9 mouse cellular contexts compared by ENCODE assay signal in the genomic region with DNA sequence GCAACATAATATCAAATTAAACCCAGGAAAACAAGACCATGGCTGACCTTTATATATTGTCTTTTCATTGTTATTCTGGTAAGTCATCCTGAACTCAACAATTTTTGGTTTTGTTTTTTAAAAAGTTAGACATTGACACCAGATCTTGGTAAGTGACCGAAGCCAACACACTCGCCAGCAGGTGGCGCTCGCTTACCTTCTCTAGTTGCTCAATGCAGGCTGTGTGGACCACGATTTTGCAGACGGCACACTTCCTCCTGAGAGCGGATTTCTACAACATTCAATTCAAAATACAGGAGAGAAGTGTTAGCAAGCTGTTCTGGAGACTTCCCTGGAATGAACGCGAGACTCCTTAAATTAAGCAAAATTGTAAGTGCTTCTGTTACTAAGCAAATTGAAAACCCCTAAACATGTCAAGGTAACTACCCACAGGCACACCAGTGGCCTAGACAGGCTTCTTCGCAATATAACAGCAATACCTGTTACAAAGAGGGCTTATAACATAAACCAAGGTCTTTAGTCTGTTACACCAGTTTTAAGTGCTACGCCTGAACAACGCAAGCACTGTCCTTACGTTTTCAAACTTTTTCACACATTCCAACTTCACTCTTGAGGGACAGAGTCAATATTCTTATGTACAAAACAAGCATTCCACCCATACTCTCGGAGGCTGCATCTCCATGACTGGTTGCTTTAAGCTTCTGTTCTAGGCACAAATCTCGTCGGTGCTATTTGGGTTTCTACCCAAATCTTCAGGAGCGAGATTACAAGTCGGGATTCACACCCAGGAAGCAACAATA.
DNase-seq lines count a peak whose midpoint lies in the region; ATAC-seq lines count a peak whose summit lies in the region.
"Had no signal": no experiment of that assay in that cellular context is flagged by ENCODE, and none has a peak within 500 bp of the region (broad histone marks: within the 10 kb centered on the region; RNA-seq: fewer than 3 reads in every experiment).

No protein-coding gene starts in this region.

- H3K4me2 ChIP-seq in forebrain, embryonic 16.5 days (ENCODE audit: low read length), result no peak overlapping the region
- peak overlapping the region; percentile 57 for H3K4me2 ChIP-seq in lung, embryonic 16.5 days (ENCODE audit: low read depth, low read length)

- H3K4me1 ChIP-seq in forebrain, embryonic 16.5 days (replicated peaks; ENCODE audit: control insufficient read depth, insufficient read depth, low read length), result 0 out of 2 replicates have a peak, but pooled peaks cover 3% of the 10 kb centered on the region
- H3K4me1 ChIP-seq in lung, embryonic 16.5 days (replicated peaks; ENCODE audit: control insufficient read depth, insufficient read depth, low read length), result peaks cover 7% of the 10 kb centered on the region

- H3K4me3 ChIP-seq in forebrain, embryonic 16.5 days (replicated peaks; ENCODE audit: low read length), result no peak overlapping the region
- H3K4me3 ChIP-seq in lung, embryonic 16.5 days (ENCODE audit: low read length), result peak overlapping the region; percentile 38; the same call in 1 of the 2 replicates

- peak; percentile 76 for ATAC-seq in cerebellum, adult (ENCODE audit: insufficient number of reproducible peaks, low FRiP score, low TSS enrichment)
- peak; percentile 88 for ATAC-seq in forebrain, embryonic 16.5 days
- ATAC-seq in lung, embryonic 16.5 days (ENCODE audit: low read depth), result peak; percentile 89

- peak; percentile 88 for DNase-seq in ES-CJ7 (ENCODE audit: low read depth, low spot score)
- DNase-seq in heart, postnatal 36 days, result peak; percentile 80 to 86
- DNase-seq in layer of hippocampus, adult 18-20 months (ENCODE audit: low spot score in 2 of 2), result peak; percentile 73 to 92
- peak; percentile 77 for DNase-seq in ovary, postnatal 36 days (ENCODE audit: low spot score)
- peak; percentile 59 for DNase-seq in thymus, postnatal 14 days

- no peaks in the 10 kb centered on the region for H3K36me3 ChIP-seq in forebrain, embryonic 16.5 days (ENCODE audit: control insufficient read depth, insufficient read depth)
- H3K36me3 ChIP-seq in lung, embryonic 16.5 days (ENCODE audit: control insufficient read depth, insufficient read depth, low read length), result no peaks in the 10 kb centered on the region

- no peaks in the 10 kb centered on the region for H3K9me3 ChIP-seq in forebrain, embryonic 16.5 days (ENCODE audit: control insufficient read depth, low read length)
- H3K9me3 ChIP-seq in lung, embryonic 16.5 days (ENCODE audit: control insufficient read depth, low read length), result no peaks in the 10 kb centered on the region

- no peak overlapping the region for H3K9ac ChIP-seq in forebrain, embryonic 16.5 days (replicated peaks; ENCODE audit: low read depth, low read length)
- H3K9ac ChIP-seq in lung, embryonic 16.5 days (ENCODE audit: low read length), result no peak overlapping the region

- no peak overlapping the region for H3K27ac ChIP-seq in forebrain, embryonic 16.5 days (ENCODE audit: low read length)
- peak overlapping the region; percentile 86 for H3K27ac ChIP-seq in lung, embryonic 16.5 days (ENCODE audit: low read length)
- H3K27ac ChIP-seq: macrophage had no signal

- 50% methylated on average over 18 of the region's 18 CpGs for WGBS in forebrain, embryonic 16.5 days
- 32% methylated on average over 18 of the region's 18 CpGs for WGBS in lung, embryonic 16.5 days

- H3K27me3 ChIP-seq in forebrain, embryonic 16.5 days (replicated peaks; ENCODE audit: control insufficient read depth, insufficient read depth, low read length), result no peaks in the 10 kb centered on the region
- H3K27me3 ChIP-seq in lung, embryonic 16.5 days (ENCODE audit: control insufficient read depth, insufficient read depth, low read depth, low read length), result no peaks in the 10 kb centered on the region

- intact Hi-C loops in heart, postnatal 36 days (cut with DNase I), result loop anchor here (1.0 to 5.0 kb wide), 4 partner anchors 43 to 351 kb away; no protein-coding TSS in a partner anchor
